Mouse (Mus musculus) brain, embryonic 14.5 days (tissue): Measurements from ENCODE around the gene Fam196a.

Source experiments
- CTCF ChIP-seq: fragments of 200-500 bp; IDR thresholded peaks from 2 replicates; pipeline ENCODE4 v1.5.1; 2012; ENCODE audit warnings: inconsistent platforms, mild to moderate bottlenecking, moderate library complexity, borderline replicate concordance; ENCODE audit not compliant: insufficient read depth, insufficient read length; ENCODE audit errors: extremely low read depth
- POLR2A ChIP-seq: fragments of 200-500 bp; IDR thresholded peaks from 2 replicates; pipeline ENCODE4 v1.6.1; 2012; ENCODE audit warnings: mild to moderate bottlenecking, inconsistent platforms, borderline replicate concordance; ENCODE audit not compliant: poor library complexity, insufficient read depth, insufficient read length, severe bottlenecking; ENCODE audit errors: extremely low read depth

GRCm38 (mm10) chr7:134945925-134946716 is 7.9 kb upstream of the Fam196a start:
- peak; percentile 49; the same call in 1 of the 2 replicates for TF ChIP-seq CTCF
- no peak for TF ChIP-seq POLR2A
